Mouse (Mus musculus) ES-Bruce4 (cell line): Measurements from ENCODE around the gene Otogl.

Experiments used
- CTCF ChIP-seq: IDR thresholded peaks from one replicate; pipeline ENCODE4 v1.8.1; 2011; ENCODE audit warnings: low read depth, low read length
- POLR2A ChIP-seq: IDR thresholded peaks from one replicate; pipeline ENCODE4 v1.8.1; 2011; ENCODE audit warnings: low read length; ENCODE audit not compliant: insufficient read depth

DNA sequence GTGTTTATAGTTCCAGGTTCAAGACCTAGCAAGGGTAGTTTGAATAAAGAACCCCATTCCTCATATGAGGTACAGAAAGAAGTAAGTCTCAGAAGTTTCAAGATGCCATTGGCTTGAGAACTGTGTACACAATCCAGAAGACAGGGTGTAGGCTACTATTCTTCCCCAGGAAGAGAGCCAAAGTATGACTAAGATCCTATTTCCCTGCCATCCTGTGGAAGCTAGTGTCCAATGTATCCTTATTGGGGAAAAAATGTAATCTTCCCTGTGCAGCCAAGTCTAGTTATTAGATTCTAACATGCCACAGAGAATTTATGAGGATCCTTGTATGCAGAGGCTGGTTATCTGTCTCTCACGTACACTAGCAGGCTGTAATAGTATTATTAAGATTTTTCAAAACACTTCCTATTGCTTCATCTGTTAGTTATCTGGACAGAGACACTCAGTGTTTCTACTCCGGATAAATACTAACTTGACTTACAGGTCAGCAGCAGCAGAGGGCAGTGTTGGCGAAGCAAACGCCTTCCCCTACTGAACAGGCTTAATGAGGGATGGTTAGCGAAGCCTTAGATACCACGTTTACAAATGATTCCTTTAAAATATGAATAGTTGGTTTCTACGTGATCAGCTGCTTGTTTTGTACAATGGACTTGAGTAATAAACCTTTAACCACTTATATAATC lies 112.1 kb downstream of the Otogl start:
- peak; percentile 70 for TF ChIP-seq CTCF
- TF ChIP-seq POLR2A: no peak
